Mouse (Mus musculus) lung, embryonic 16.5 days (tissue): ENCODE data around the gene Rgn. TPM values are rescaled to one million over a fixed set of nuclear protein-coding genes. Genes with fewer than 3 reads are reported as not detected.
A peak's percentile ranks its signal among the peaks of the same experiment; 100 is the strongest.

ENCODE experiments used
- ATAC-seq: fragments of 200-750 bp; cut with Nextera tagmentation; 2 replicates; pipeline ENCODE4 v1.8.0; 2017; ENCODE audit warnings: low read depth, mild to moderate bottlenecking, moderate library complexity
- H3K27ac ChIP-seq: fragments of 300-500 bp; sonication (generic); 2 replicates; pipeline ENCODE4 v1.5.1; 2014; ENCODE audit warnings: mild to moderate bottlenecking, control low read depth, low read length
- H3K27me3 ChIP-seq: fragments of 300-500 bp; sonication (generic); 2 replicates; pipeline ENCODE4 v1.6.1; 2014; ENCODE audit warnings: low read depth, low read length, mixed read lengths; ENCODE audit not compliant: control insufficient read depth, insufficient read depth
- H3K36me3 ChIP-seq: fragments of 300-500 bp; sonication (generic); 2 replicates; pipeline ENCODE4 v1.6.1; 2014; ENCODE audit warnings: low read length; ENCODE audit not compliant: control insufficient read depth, insufficient read depth
- H3K4me1 ChIP-seq: fragments of 300-500 bp; sonication (generic); replicated peaks from 2 replicates; pipeline ENCODE4 v1.6.1; 2014; ENCODE audit warnings: low read length, mixed read lengths; ENCODE audit not compliant: control insufficient read depth, insufficient read depth
- H3K4me2 ChIP-seq: fragments of 300-500 bp; sonication (generic); 2 replicates; pipeline ENCODE4 v1.6.1; 2014; ENCODE audit warnings: low read depth, low read length, control low read depth
- H3K4me3 ChIP-seq: fragments of 300-500 bp; sonication (generic); 2 replicates; pipeline ENCODE4 v1.5.1; 2014; ENCODE audit warnings: mild to moderate bottlenecking, low read length, control low read depth
- H3K9ac ChIP-seq: fragments of 300-500 bp; sonication (generic); 2 replicates; pipeline ENCODE4 v1.6.1; 2014; ENCODE audit warnings: low read length, control low read depth
- H3K9me3 ChIP-seq: fragments of 300-500 bp; sonication (generic); 2 replicates; pipeline ENCODE4 v1.6.1; 2016; ENCODE audit warnings: low read length; ENCODE audit not compliant: control insufficient read depth
- WGBS: fragments of 180-500 bp; shearing (Covaris S2); extraction: QIAGEN DNeasy Blood & Tissue Kit; methylation state at CpG from one replicate; pipeline ENCODE4 v1.1.7; 2014; 5-methylcytosine and 5-hydroxymethylcytosine counted together
- polyA plus RNA-seq: library from polyadenylated mRNA; unstranded; fragments of >200 nt; fragmentation: Nextera tagmentation; extraction: Ambion mirVana; gene quantifications from 2 replicates; pipeline ENCODE4 v1.2.1, GENCODE M21; 2015

The Rgn gene
- polyA plus RNA-seq, 1 experiment from 2014 or later: 2.3 TPM

DNA sequence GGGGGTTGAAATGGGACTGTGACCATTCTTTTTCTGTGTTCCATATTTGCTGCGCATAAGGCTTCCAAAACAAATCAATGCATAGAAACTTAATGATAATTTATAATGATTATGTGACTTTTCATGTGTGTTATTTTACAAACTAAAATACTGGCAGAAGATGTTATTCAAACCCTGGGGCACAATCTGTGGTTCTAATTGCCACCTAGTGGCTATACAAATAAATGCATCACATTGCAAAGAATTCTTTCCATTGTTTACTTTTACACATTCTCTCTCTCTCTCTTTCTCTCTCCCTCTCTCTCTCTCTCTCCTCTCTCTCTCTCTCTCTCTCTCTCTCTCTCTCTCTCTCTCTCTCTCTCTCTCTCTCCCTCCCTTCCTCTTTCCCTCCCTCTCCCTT lies 12.3 kb downstream of the Rgn start:
- no peak overlapping the region for H3K4me2 ChIP-seq
- no peak overlapping the region for H3K27ac ChIP-seq
- no peak overlapping the region for H3K4me3 ChIP-seq
- no peaks in the 10 kb centered on the region for H3K9me3 ChIP-seq
- no peak overlapping the region for H3K9ac ChIP-seq
- no peaks in the 10 kb centered on the region for H3K36me3 ChIP-seq
- ATAC-seq: no peak
- no peaks in the 10 kb centered on the region for H3K4me1 ChIP-seq
- H3K27me3 ChIP-seq: no peaks in the 10 kb centered on the region
- 42% methylated on average over 1 of the region's 1 CpGs for WGBS

GRCm38 (mm10) chrX:20563941-20564340 lies 14.4 kb downstream of the Rgn start:
- no peak for ATAC-seq
- H3K27ac ChIP-seq: no peak overlapping the region
- H3K4me3 ChIP-seq: no peak overlapping the region
- H3K9ac ChIP-seq: no peak overlapping the region
- no peaks in the 10 kb centered on the region for H3K9me3 ChIP-seq
- H3K4me1 ChIP-seq: no peaks in the 10 kb centered on the region
- WGBS: 64% methylated on average over 4 of the region's 4 CpGs
- H3K36me3 ChIP-seq: no peaks in the 10 kb centered on the region
- H3K27me3 ChIP-seq: no peaks in the 10 kb centered on the region
- no peak overlapping the region for H3K4me2 ChIP-seq

DNA sequence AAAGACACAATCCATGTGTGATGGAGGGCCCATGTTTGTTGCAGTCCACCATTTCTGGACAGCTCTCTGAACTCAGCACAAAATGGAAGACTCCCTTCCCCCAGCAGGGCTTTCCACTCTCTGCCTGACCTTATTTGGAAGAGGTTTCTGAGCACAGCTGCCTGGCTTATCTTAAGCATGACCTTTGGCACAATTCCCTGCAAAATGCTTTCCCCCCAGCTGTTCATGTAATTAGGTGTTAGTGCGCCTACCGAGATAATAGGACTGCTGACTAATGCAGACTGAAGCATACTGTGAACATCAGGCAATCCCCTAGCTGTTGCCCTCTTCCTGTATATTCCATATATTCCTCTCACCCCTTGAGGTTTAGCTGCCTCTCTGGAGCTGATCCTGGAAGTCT lies 21.4 kb downstream of the Rgn start:
- 40% methylated on average over 2 of the region's 2 CpGs for WGBS
- H3K27ac ChIP-seq: no peak overlapping the region
- H3K4me3 ChIP-seq: no peak overlapping the region
- peak; percentile 92 for ATAC-seq
- no peaks in the 10 kb centered on the region for H3K9me3 ChIP-seq
- no peaks in the 10 kb centered on the region for H3K4me1 ChIP-seq
- no peak overlapping the region for H3K4me2 ChIP-seq
- H3K9ac ChIP-seq: no peak overlapping the region
- H3K27me3 ChIP-seq: no peaks in the 10 kb centered on the region
- H3K36me3 ChIP-seq: no peaks in the 10 kb centered on the region

- Histone ChIP-seq H3K4me1 (no peaks in the 10 kb centered on the region), H3K9ac (no peak overlapping the region), H3K9me3 (no peaks in the 10 kb centered on the region), H3K27ac (no peak overlapping the region), H3K4me2 (no peak overlapping the region), H3K36me3 (no peaks in the 10 kb centered on the region), H3K27me3 (no peaks in the 10 kb centered on the region), H3K4me3 (no peak overlapping the region)
- ATAC-seq: no peak
- WGBS: 63% methylated on average over 9 of the region's 9 CpGs
These were observed 23.1 kb downstream of the Rgn start for GRCm38 (mm10) chrX:20572683-20573082.

- Histone ChIP-seq H3K36me3 (no peaks in the 10 kb centered on the region), H3K27ac (no peak overlapping the region), H3K4me3 (no peak overlapping the region), H3K4me1 (no peaks in the 10 kb centered on the region), H3K9ac (no peak overlapping the region), H3K27me3 (no peaks in the 10 kb centered on the region), H3K9me3 (no peaks in the 10 kb centered on the region), H3K4me2 (no peak overlapping the region)
- WGBS: 79% methylated on average over 4 of the region's 4 CpGs
- no peak for ATAC-seq
These were observed 24.3 kb downstream of the Rgn start for GRCm38 (mm10) chrX:20573927-20574326.

DNA sequence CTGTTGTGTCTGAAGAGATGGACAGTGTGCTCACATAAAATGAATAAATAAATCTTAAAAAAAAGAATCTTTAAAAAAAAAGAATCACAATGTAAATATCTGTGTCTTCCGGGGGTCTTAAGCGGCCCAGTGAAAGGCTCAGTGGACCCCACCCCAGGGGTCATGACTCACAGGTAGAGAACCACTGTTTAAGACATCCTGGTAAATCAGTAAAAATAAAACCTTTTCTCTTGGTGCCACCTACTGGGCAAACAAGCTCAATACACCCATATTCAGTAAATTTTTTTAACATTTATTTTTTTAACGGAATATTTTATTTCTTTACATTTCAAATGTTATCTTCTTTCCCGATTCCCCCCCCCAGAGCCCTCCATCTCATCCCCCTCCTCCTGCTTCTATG lies 38.4 kb downstream of the Rgn start:
- Histone ChIP-seq H3K27ac (no peak overlapping the region), H3K27me3 (no peaks in the 10 kb centered on the region), H3K4me3 (no peak overlapping the region), H3K4me1 (no peaks in the 10 kb centered on the region), H3K9me3 (no peaks in the 10 kb centered on the region), H3K9ac (no peak overlapping the region), H3K4me2 (no peak overlapping the region), H3K36me3 (no peaks in the 10 kb centered on the region)
- WGBS: 9% methylated on average over 4 of the region's 4 CpGs
- ATAC-seq: no peak

- 85% methylated on average over 4 of the region's 4 CpGs for WGBS
- Histone ChIP-seq H3K27me3 (no peaks in the 10 kb centered on the region), H3K4me3 (no peak overlapping the region), H3K27ac (no peak overlapping the region), H3K9ac (no peak overlapping the region), H3K4me2 (no peak overlapping the region), H3K36me3 (no peaks in the 10 kb centered on the region), H3K4me1 (no peaks in the 10 kb centered on the region), H3K9me3 (no peaks in the 10 kb centered on the region)
- ATAC-seq: no peak
These were observed 58.9 kb downstream of the Rgn start for GRCm38 (mm10) chrX:20608500-20608899.

Other genes with a start within 250 kb of the Rgn start
- gene Rp2, start 185.3 kb upstream of the Rgn start, polyA plus RNA-seq: 22.2 and 22.9 TPM in 2 replicates
- gene Jade3, start 124.1 kb upstream of the Rgn start, polyA plus RNA-seq: 12.1 and 12.9 TPM in 2 replicates
- 66.3 and 68.7 TPM in 2 replicates for gene Rbm10, start 67.7 kb downstream of the Rgn start, polyA plus RNA-seq
- 253 and 258 TPM in 2 replicates for gene Ndufb11, start 67.8 kb downstream of the Rgn start, polyA plus RNA-seq
- gene Uba1, start 108.5 kb downstream of the Rgn start, polyA plus RNA-seq: 181 and 190 TPM in 2 replicates
- gene Cdk16, start 138.2 kb downstream of the Rgn start, polyA plus RNA-seq: 95.4 and 101 TPM in 2 replicates
- 41.4 and 42.3 TPM in 2 replicates for gene Usp11, start 154.1 kb downstream of the Rgn start, polyA plus RNA-seq
- 107 and 118 TPM in 2 replicates for gene Araf, start 248.0 kb downstream of the Rgn start, polyA plus RNA-seq